34 mouse cellular contexts compared by ENCODE assay signal in genomic region chr3:108112666-108113065, GRCm38 (mm10). TPM values are rescaled to one million over a fixed set of nuclear protein-coding genes. Genes with fewer than 3 reads are reported as not detected.
A peak's percentile ranks its signal among the peaks of the same experiment; 100 is the strongest.
DNase-seq lines count a peak whose midpoint lies in the region; ATAC-seq lines count a peak whose summit lies in the region.
"Had no signal": no experiment of that assay in that cellular context is flagged by ENCODE, and none has a peak within 500 bp of the region (broad histone marks: within the 10 kb centered on the region; RNA-seq: fewer than 3 reads in every experiment).

No protein-coding gene starts in this region.

- H3K4me1 ChIP-seq in liver, embryonic 12.5 days = 0 out of 2 replicates have a peak, but pooled peaks cover 7% of the 10 kb centered on the region
- H3K4me1 ChIP-seq in liver, embryonic 11.5 days (replicated peaks; ENCODE audit: control insufficient read depth, insufficient read depth, low read length) = no peaks in the 10 kb centered on the region
- H3K4me1 ChIP-seq in intestine, embryonic 15.5 days (replicated peaks) = no peaks in the 10 kb centered on the region
- H3K4me1 ChIP-seq: embryonic facial prominence, embryonic 13.5 days; forebrain, embryonic 12.5 days; hindbrain, embryonic 13.5 days; limb, embryonic 12.5 days; midbrain, embryonic 12.5 days; neural tube, embryonic 13.5 days; stomach, embryonic 15.5 days had no signal

- no peak for DNase-seq in liver, embryonic 11.5 days (ENCODE audit: low spot score)
- peak; percentile 14 for DNase-seq in MN1 (ENCODE audit: low spot score)
- no peak for DNase-seq in c-Kit-positive CD71-positive TER-119-positive erythroid progenitor cells, embryonic 14.5 days (ENCODE audit: low spot score)
- DNase-seq: adrenal gland, postnatal 14 days; cerebellum, adult 8-10 months; cerebellum, postnatal 36 days; embryo, embryonic 11 days; gastrocnemius, postnatal 25 days; heart, adult 18-20 months; heart, postnatal 36 days; kidney, adult 2 months; kidney, postnatal 36 days; liver, embryonic 13.5 days; lung, embryonic 14.5 days; right cerebral cortex, postnatal 14 days; thymus, postnatal 25 days had no signal

- ATAC-seq in liver, embryonic 12.5 days = no peak
- ATAC-seq in liver, embryonic 11.5 days (replicated peaks; ENCODE audit: low FRiP score) = no peak
- ATAC-seq in intestine, embryonic 15.5 days = peak; percentile 44
- ATAC-seq in megakaryocyte-erythroid progenitor cell, adult 5-6 weeks (replicated peaks; ENCODE audit: low FRiP score, low TSS enrichment, poor library complexity, severe bottlenecking) = peak; percentile 78
- ATAC-seq in monocyte, adult 5-6 weeks (replicated peaks; ENCODE audit: insufficient number of reproducible peaks, low FRiP score, low TSS enrichment, poor library complexity, severe bottlenecking) = no peak

- no peak overlapping the region for H3K4me3 ChIP-seq in liver, embryonic 12.5 days
- no peak overlapping the region for H3K4me3 ChIP-seq in liver, embryonic 11.5 days (ENCODE audit: low read depth, low read length)
- H3K4me3 ChIP-seq in intestine, embryonic 15.5 days (replicated peaks) = no peak overlapping the region
- H3K4me3 ChIP-seq: embryonic facial prominence, embryonic 13.5 days; forebrain, embryonic 12.5 days; hindbrain, embryonic 13.5 days; layer of hippocampus, adult 2 months; left cerebral cortex, adult 2 months; limb, embryonic 12.5 days; liver, embryonic 13.5 days; midbrain, embryonic 12.5 days; neural tube, embryonic 13.5 days; stomach, embryonic 15.5 days had no signal

- H3K27me3 ChIP-seq in liver, embryonic 12.5 days (replicated peaks) = no peaks in the 10 kb centered on the region
- no peaks in the 10 kb centered on the region for H3K27me3 ChIP-seq in liver, embryonic 11.5 days (replicated peaks; ENCODE audit: control insufficient read depth, insufficient read depth, low read length)
- no peaks in the 10 kb centered on the region for H3K27me3 ChIP-seq in intestine, embryonic 15.5 days (replicated peaks)
- H3K27me3 ChIP-seq: embryonic facial prominence, embryonic 13.5 days; forebrain, embryonic 12.5 days; hindbrain, embryonic 13.5 days; limb, embryonic 12.5 days; liver, embryonic 13.5 days; midbrain, embryonic 12.5 days; neural tube, embryonic 13.5 days; stomach, embryonic 15.5 days had no signal

- H3K9ac ChIP-seq in liver, embryonic 12.5 days = no peak overlapping the region
- H3K9ac ChIP-seq in liver, embryonic 11.5 days (ENCODE audit: low read depth, low read length) = no peak overlapping the region
- H3K9ac ChIP-seq in intestine, embryonic 15.5 days = no peak overlapping the region
- H3K9ac ChIP-seq: embryonic facial prominence, embryonic 13.5 days; forebrain, embryonic 12.5 days; hindbrain, embryonic 13.5 days; limb, embryonic 12.5 days; liver, embryonic 13.5 days; lung, embryonic 14.5 days; midbrain, embryonic 12.5 days; neural tube, embryonic 13.5 days; stomach, embryonic 15.5 days had no signal

- H3K36me3 ChIP-seq in liver, embryonic 12.5 days = peaks cover 95% of the 10 kb centered on the region
- peaks cover 38% of the 10 kb centered on the region for H3K36me3 ChIP-seq in liver, embryonic 11.5 days (ENCODE audit: control insufficient read depth, insufficient read depth, low read length)
- H3K36me3 ChIP-seq in intestine, embryonic 15.5 days = peaks cover 26% of the 10 kb centered on the region

- no peaks in the 10 kb centered on the region for H3K9me3 ChIP-seq in liver, embryonic 12.5 days (replicated peaks)
- no peaks in the 10 kb centered on the region for H3K9me3 ChIP-seq in liver, embryonic 11.5 days (ENCODE audit: control insufficient read depth, low read length)
- no peaks in the 10 kb centered on the region for H3K9me3 ChIP-seq in intestine, embryonic 15.5 days
- H3K9me3 ChIP-seq: embryonic facial prominence, embryonic 13.5 days; forebrain, embryonic 12.5 days; hindbrain, embryonic 13.5 days; limb, embryonic 12.5 days; liver, embryonic 13.5 days; midbrain, embryonic 12.5 days; neural tube, embryonic 13.5 days; stomach, embryonic 15.5 days had no signal

- no peak overlapping the region for H3K4me2 ChIP-seq in liver, embryonic 12.5 days
- no peak overlapping the region for H3K4me2 ChIP-seq in liver, embryonic 11.5 days
- no peak overlapping the region for H3K4me2 ChIP-seq in intestine, embryonic 15.5 days (replicated peaks)
- H3K4me2 ChIP-seq: embryonic facial prominence, embryonic 13.5 days; forebrain, embryonic 12.5 days; heart, embryonic 11.5 days; hindbrain, embryonic 13.5 days; limb, embryonic 12.5 days; liver, embryonic 13.5 days; lung, embryonic 14.5 days; midbrain, embryonic 12.5 days; neural tube, embryonic 13.5 days; stomach, embryonic 15.5 days had no signal

- H3K27ac ChIP-seq in liver, embryonic 12.5 days = 0 out of 2 replicates have a peak overlapping the region, but pooled peaks have one; percentile 24
- no peak overlapping the region for H3K27ac ChIP-seq in liver, embryonic 11.5 days (ENCODE audit: low read depth, low read length)
- H3K27ac ChIP-seq in intestine, embryonic 15.5 days = no peak overlapping the region
- H3K27ac ChIP-seq: embryonic facial prominence, embryonic 13.5 days; forebrain, embryonic 12.5 days; hindbrain, embryonic 13.5 days; layer of hippocampus, adult 2 months; left cerebral cortex, adult 2 months; limb, embryonic 12.5 days; liver, embryonic 13.5 days; midbrain, embryonic 12.5 days; neural tube, embryonic 13.5 days; stomach, embryonic 15.5 days had no signal

- WGBS in liver, embryonic 12.5 days (ENCODE audit: insufficient replicate concordance) = 63% methylated on average over 4 of the region's 4 CpGs
- 79% methylated on average over 4 of the region's 4 CpGs for WGBS in liver, embryonic 11.5 days
- 81% methylated on average over 4 of the region's 4 CpGs for WGBS in intestine, embryonic 15.5 days

RNA-seq across cellular contexts. Expression of gene Gnat2, which starts 20.1 kb away (rescaled TPM):
- 2.7 and 3.3 TPM in 2 replicates for polyA plus RNA-seq in liver, embryonic 12.5 days (2016; fragmentation: Nextera tagmentation; extraction: Ambion mirVana)
- polyA plus RNA-seq in liver, embryonic 11.5 days (2014; fragmentation: Nextera tagmentation; extraction: Ambion mirVana) = 4.2 and 5.4 TPM in 2 replicates
- polyA plus RNA-seq in intestine, embryonic 15.5 days (2015; fragmentation: Nextera tagmentation; extraction: Ambion mirVana) = 1.9 and 2.8 TPM in 2 replicates
- total RNA-seq in megakaryocyte-erythroid progenitor cell, adult 5-6 weeks (2014; fragmentation: Nextera tagmentation) = 0.64 TPM in 1 of 2 replicates, not detected in the other
- total RNA-seq in megakaryocyte-erythroid progenitor cell, adult 5-6 weeks (2017) = 1.7 TPM in 1 of 2 replicates, not detected in the other
- not detected in 3 replicates for total RNA-seq in monocyte, adult 5-6 weeks (2017)
- total RNA-seq: heart, postnatal 36 days; layer of hippocampus, adult 2 months; layer of hippocampus, postnatal 14 days; left cerebral cortex, adult 2 months; left cerebral cortex, postnatal 25 days; megakaryocyte, adult 5-6 weeks; midbrain, postnatal 0 days had no signal

RNA-seq across cellular contexts. Expression of gene Ampd2, which starts 26.2 kb away (rescaled TPM):
- polyA plus RNA-seq in liver, embryonic 12.5 days (2016; fragmentation: Nextera tagmentation; extraction: Ambion mirVana) = 77.4 and 80.6 TPM in 2 replicates
- polyA plus RNA-seq in liver, embryonic 11.5 days (2014; fragmentation: Nextera tagmentation; extraction: Ambion mirVana) = 119 and 123 TPM in 2 replicates
- polyA plus RNA-seq in intestine, embryonic 15.5 days (2015; fragmentation: Nextera tagmentation; extraction: Ambion mirVana) = 49.9 and 53.6 TPM in 2 replicates
- 56.9 and 63.8 TPM in 2 replicates for total RNA-seq in megakaryocyte-erythroid progenitor cell, adult 5-6 weeks (2014; fragmentation: Nextera tagmentation)
- total RNA-seq in megakaryocyte-erythroid progenitor cell, adult 5-6 weeks (2017) = 23.8 and 41.6 TPM in 2 replicates
- 15.6 to 22.0 TPM (median 18.4 TPM) in 3 replicates for total RNA-seq in monocyte, adult 5-6 weeks (2017)

RNA-seq across cellular contexts. Expression of gene Gnai3, which starts 33.3 kb away (rescaled TPM):
- 89.0 and 91.7 TPM in 2 replicates for polyA plus RNA-seq in liver, embryonic 12.5 days (2016; fragmentation: Nextera tagmentation; extraction: Ambion mirVana)
- 146 and 170 TPM in 2 replicates for polyA plus RNA-seq in liver, embryonic 11.5 days (2014; fragmentation: Nextera tagmentation; extraction: Ambion mirVana)
- polyA plus RNA-seq in intestine, embryonic 15.5 days (2015; fragmentation: Nextera tagmentation; extraction: Ambion mirVana) = 165 and 183 TPM in 2 replicates
- 59.5 and 66.7 TPM in 2 replicates for total RNA-seq in megakaryocyte-erythroid progenitor cell, adult 5-6 weeks (2014; fragmentation: Nextera tagmentation)
- 114 and 126 TPM in 2 replicates for total RNA-seq in megakaryocyte-erythroid progenitor cell, adult 5-6 weeks (2017)
- total RNA-seq in monocyte, adult 5-6 weeks (2017) = 156 to 172 TPM (median 164 TPM) in 3 replicates

RNA-seq across cellular contexts. Expression of gene Gpr61, which starts 42.0 kb away (rescaled TPM):
- 0.04 TPM in 1 of 2 replicates, not detected in the other for polyA plus RNA-seq in liver, embryonic 12.5 days (2016; fragmentation: Nextera tagmentation; extraction: Ambion mirVana)
- 0.07 TPM in 1 of 2 replicates, not detected in the other for polyA plus RNA-seq in liver, embryonic 11.5 days (2014; fragmentation: Nextera tagmentation; extraction: Ambion mirVana)
- 0.15 and 0.21 TPM in 2 replicates for polyA plus RNA-seq in intestine, embryonic 15.5 days (2015; fragmentation: Nextera tagmentation; extraction: Ambion mirVana)
- total RNA-seq in megakaryocyte-erythroid progenitor cell, adult 5-6 weeks (2014; fragmentation: Nextera tagmentation) = not detected in 2 replicates
- total RNA-seq in megakaryocyte-erythroid progenitor cell, adult 5-6 weeks (2017) = not detected in 2 replicates
- total RNA-seq in monocyte, adult 5-6 weeks (2017) = not detected in 3 replicates
- total RNA-seq: adrenal gland, postnatal 14 days; gastrocnemius, postnatal 25 days; heart, adult 18-20 months; heart, postnatal 36 days; megakaryocyte, adult 5-6 weeks had no signal
- polyA plus RNA-seq: kidney, adult 2 months; liver, embryonic 13.5 days had no signal

Comparison
In these comparisons a context has a peak if more than half of its experiments do, and no peak if none do; other contexts are left out.
1. ATAC-seq: peak in intestine, embryonic 15.5 days (single experiment) and megakaryocyte-erythroid progenitor cell, adult 5-6 weeks (single experiment); none in liver, embryonic 12.5 days (single experiment), liver, embryonic 11.5 days (single experiment) and monocyte, adult 5-6 weeks (single experiment).